Mouse (Mus musculus) heart, adult 11 months (tissue): ENCODE measurements around the gene 9330161L09Rik.
"Not testable (repeated sequence)": the region's sequence is repeated elsewhere in the genome, so short reads cannot be mapped to it uniquely, and the experiment has no call there.

ENCODE experiments used
- DNase-seq: peaks from one replicate; pipeline ENCODE4 v3.0.0; 2022

9330161L09Rik gene

GRCm38 (mm10) chr12:103407720-103408119 lies at the start of gene 9330161L09Rik:
TSS of gene 9330161L09Rik (minus strand) at chr12:103407820.
- DNase-seq: no peak

DNA sequence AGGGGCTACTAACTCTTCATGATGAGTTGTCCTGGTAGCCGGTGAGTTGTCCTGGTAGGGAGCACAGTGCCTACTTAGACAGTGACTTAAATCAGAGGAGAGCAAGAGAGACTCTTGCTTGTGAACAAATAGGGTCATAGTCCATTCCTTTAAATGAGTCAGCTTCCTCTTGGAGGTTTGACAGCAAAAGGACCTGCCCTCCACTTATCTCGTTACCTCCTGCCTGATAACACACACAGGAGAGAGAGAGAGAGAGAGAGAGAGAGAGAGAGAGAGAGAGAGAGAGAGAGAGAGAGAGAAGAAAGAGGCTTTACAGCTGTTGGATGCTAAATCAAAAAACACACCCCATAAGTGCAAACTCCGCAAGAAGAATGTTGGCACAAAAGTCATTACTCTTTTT lies 49.5 kb upstream of the 9330161L09Rik start, which contains the start of gene Ifi27l2b:
Ifi27l2b (minus strand) TSS at position 84 of the 400 bp plus-strand sequence.
- DNase-seq: peak; percentile 15

DNA sequence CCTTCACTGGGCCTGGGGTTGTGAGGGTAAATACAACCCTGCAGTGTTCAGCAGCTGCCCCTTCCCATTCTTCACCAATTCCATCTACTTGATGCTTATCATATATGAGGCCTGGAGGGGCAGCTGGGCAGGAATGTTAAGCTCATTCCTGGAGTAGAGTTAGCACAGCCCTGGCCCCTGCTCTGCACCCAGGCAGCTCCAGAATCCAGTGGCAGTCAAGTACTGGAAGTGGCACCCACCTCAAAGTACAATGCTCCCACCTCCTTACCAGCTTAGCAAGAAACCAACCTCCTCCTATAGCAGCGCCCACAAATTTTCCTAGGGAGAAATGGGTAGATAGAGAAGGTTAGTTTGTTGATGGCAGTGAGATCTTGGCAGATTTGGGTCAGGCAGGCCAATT lies 49.1 kb upstream of the 9330161L09Rik start:
- DNase-seq: not testable (repeated sequence)

GRCm38 (mm10) chr12:103453361-103453760 lies 45.7 kb upstream of the 9330161L09Rik start:
- peak; percentile 29 for DNase-seq

DNA sequence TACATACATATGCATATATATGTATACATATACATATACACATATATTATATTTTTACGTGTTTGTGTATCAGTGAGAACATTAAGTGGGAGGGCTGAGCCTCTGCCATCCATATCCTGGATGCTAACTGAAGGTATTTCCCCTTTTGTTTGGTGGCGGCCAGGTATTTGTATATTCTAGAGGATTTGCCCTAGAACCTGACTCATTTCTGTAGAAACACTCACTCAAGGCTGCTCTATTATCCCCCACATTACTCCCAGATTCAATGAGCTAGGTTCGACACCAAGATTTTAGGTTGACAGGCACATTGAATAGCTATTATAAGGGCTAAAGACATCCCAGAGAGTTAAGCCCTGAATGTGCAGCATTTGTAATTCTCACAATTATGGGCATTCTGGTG lies 37.4 kb upstream of the 9330161L09Rik start:
- no peak for DNase-seq

DNA sequence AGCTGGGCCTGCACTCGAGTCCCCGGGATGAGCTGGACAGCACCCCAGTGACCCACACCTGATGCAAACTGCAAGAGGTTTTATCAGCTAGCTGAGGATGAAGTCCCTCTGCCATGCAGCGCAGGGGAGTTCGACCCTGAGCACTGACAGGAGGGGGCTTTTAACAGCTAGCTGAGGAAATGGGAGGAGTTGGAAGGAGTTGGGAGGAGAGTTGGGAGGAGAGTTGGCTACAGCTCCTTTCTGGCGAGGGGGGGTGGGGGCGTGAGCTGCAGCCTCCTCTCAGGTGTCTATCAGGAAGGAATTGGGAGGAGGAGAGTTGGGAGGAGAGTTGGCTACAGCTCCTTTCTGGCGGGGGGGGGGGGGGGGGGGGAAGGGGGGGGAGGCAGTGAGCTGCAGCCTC lies 36.6 kb upstream of the 9330161L09Rik start:
- peak; percentile 94 for DNase-seq

DNA sequence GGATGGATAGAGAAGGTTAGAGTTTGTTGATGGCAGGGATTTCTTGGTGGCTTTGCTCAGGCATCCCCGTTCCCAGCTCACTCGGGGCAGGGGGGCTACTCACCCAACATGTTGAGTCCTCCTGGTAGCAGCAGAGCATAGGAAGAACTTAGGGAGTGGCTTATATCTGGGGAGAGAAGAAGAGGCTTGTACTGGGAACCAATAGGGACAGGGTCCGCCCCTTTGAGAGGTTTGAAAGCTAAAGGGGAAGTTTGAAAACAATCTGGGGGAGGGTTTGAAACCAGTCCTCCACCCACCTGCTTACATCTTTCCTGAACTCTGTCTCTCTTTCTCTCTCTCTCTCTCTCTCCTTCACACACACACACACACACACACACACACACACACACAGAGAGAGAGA lies 35.9 kb upstream of the 9330161L09Rik start, which contains the start of gene Ifi27l2a:
Ifi27l2a (minus strand) TSS at position 157 of the 400 bp plus-strand sequence.
- DNase-seq: peak; percentile 97

- peak; percentile 86 for DNase-seq
Observed at GRCm38 (mm10) chr12:103437601-103438000, 30.0 kb upstream of the 9330161L09Rik start.

DNA sequence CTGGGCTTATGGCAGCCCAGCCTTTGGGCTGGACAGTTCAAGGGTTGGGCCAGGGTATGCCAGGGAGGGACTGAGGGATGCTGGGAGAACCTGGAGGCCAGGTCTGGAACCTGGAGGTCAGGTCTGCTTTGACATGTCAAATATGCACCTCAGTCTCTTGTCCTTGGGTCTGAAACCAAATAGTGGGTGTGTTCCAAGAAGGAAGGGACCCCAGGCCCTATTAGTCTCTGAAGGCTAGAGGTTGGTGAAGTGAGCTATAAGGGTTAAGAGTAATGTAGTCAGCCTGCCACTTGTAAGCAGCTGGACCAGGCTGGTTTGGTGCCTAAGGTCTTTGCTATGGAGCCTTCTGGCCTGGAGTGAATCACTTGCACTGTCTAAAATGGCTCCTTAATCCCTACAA lies 27.2 kb upstream of the 9330161L09Rik start:
- DNase-seq: peak; percentile 90

DNA sequence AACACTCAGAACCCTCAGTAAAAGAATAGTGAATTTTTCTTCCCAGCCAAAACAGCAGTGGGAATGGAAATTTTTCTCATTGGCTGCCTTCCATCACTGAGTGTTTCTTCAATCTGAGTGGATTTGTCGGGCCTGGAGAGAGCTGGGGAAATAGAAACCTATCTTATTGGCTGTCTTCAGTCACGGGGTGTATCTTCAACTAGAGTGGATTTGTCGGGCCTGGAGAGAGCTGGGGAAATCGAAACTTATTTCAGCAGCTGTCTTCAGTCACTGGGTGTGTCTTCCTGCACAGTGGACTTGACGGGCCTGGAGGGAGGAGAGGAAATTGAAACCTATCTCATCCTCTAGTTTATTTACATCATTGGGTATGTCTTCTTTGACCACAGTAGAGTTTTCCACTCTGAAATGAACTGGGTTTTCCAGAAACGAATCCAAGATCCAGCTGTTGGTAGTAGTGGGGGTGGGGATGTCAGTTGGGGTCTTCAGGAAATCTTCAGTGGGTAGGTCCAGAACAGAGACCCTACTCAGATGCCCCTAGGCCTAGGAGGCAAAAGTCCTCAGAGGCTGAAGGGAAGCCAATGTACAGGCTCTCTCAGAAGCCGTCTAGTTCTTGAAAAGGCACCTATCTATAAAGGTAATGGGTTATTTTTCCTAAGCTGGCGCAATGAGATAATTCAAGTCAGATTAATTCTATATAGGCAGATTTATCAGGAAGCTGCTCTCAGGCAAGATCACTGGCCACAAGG lies 26.5 kb upstream of the 9330161L09Rik start, which contains the start of gene Ifi27:
Ifi27 (plus strand) TSS at position 226 of the 746 bp plus-strand sequence.
- DNase-seq: peak; percentile 100

GRCm38 (mm10) chr12:103433430-103433829 lies 25.8 kb upstream of the 9330161L09Rik start:
- peak; percentile 87 for DNase-seq

DNA sequence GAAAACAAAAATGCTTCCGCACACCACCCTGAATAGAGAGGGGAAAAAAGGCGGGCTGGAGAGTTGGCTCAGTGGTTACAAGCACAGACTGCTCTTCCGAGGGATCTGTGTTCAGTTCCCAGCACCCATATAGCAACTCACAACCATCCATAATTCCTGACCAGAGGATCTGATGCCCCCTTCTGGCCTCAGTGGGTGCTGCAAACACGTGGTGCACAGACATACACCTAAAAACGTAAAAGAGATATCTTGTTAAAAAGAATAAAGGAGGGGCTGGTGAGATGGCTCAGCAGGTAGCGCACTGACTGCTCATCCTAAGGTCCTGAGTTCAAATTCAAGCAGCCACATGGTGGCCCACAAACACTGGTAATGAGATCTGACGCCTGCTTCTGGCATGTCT lies 19.1 kb upstream of the 9330161L09Rik start:
- no peak for DNase-seq

- DNase-seq: peak; percentile 100
Observed at GRCm38 (mm10) chr12:103425729-103426470, 18.3 kb upstream of the 9330161L09Rik start, which contains the start of gene Ddx24. TSS of gene Ddx24 (minus strand) at chr12:103425830.

- no peak for DNase-seq
Observed at GRCm38 (mm10) chr12:103425016-103425728, 17.6 kb upstream of the 9330161L09Rik start.

DNA sequence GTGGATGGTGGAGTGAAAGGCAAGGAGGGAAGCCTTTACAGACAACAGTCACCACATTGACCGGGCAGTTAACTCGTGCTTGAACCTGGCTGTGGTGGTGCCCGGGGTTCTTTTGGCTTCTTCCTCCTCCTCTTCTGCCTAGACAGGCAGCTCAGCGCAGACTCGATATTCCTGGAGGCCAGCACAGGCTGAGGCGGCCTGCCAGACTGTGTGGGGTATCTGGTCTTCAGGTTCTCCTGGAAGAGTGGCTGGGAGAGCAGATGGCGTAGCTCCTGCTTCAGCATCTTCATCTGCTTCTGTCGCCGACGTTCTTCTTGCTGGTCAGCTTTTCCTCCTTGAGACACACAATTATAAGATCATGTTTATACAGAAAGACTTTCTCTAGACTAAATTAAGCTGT lies 524 bp upstream of the 9330161L09Rik start:
- DNase-seq: no peak

- no peak for DNase-seq
Observed at GRCm38 (mm10) chr12:103404131-103404530, 3.5 kb downstream of the 9330161L09Rik start.

GRCm38 (mm10) chr12:103396751-103397150 lies 10.9 kb downstream of the 9330161L09Rik start:
- DNase-seq: no peak

DNA sequence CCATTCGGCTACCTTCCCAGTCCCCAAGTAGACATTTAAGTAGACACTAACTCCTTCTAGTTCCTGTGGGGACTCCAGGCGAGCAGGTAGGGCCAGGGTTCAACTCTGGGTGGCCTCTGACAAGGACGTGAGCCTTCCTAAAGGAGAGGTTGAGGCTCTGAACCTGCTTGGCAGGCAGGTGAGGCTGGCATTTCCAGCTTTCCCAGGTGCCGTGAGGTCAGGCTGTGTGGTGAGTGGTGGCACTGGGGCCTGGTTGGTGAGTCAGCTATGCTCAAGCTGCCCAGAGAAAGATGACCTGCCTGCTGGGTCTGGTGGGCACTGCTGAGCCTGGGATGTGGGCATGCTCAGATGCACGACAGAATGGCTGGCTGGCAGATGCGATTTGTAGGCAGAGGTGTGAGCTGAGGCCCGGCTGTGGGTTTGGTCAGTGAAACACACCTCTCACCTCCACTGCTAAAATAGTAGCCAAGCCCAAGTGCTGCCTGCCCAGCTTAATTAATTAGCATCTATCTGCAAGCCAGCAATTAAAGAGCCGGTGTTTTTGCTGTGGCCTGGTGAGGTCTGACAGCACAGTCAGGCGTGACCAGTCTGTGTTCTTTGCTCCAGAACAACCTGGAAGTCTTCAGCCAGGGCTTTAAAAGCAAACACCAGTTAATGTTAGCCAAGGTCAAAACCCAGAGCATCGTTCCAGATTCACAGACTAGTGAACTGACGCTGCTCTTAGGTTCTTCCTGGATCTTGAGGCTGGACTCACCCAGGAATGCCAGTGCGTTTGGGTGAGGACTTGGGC lies 11.9 kb downstream of the 9330161L09Rik start:
- DNase-seq: no peak

- no peak for DNase-seq
Observed at GRCm38 (mm10) chr12:103393528-103393927, 14.1 kb downstream of the 9330161L09Rik start.

DNA sequence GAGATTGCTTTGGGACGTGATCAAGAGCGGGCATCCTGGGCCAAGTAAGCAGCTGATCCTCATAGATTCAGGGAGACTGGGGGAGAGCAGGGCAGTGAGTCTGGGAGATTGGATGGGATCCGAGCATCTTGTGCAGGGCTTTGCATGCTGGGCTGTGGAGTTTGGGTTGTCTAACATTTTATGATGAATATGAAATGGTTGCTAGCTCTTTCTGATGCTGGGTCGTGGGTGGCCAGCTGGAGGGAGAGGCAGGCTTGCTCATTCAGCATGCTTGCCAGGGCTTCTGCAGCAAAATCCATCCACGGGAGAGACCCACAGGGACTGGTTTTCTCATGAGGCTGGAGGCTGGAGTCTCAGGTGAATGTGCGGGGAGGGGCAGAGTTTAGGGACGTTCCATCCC lies 16.5 kb downstream of the 9330161L09Rik start:
- no peak for DNase-seq

DNA sequence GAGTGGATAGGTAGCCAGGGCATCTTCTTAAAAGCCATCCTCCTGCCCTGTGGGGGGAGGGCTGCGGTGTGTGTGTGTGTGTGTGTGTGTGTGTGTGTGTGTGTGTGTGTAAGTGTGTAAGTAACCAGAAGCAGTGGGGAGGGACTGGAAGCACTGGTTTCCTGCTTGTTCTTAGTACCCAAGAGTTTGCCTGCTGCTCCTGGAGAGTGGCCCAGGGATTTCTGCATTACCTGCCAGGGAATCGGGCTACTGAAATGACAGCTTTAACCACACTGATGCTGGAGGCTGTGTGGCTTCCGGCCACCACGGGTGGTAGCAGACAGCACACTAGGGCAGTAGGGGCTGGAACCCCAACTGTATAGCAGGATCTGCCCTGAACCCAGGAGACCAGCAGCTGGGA lies 17.6 kb downstream of the 9330161L09Rik start:
- DNase-seq: no peak

GRCm38 (mm10) chr12:103389348-103389727 lies 18.3 kb downstream of the 9330161L09Rik start:
- no peak for DNase-seq
